Mouse (Mus musculus): ENCODE data around the gene Adssl1.

The Adssl1 gene

DNA sequence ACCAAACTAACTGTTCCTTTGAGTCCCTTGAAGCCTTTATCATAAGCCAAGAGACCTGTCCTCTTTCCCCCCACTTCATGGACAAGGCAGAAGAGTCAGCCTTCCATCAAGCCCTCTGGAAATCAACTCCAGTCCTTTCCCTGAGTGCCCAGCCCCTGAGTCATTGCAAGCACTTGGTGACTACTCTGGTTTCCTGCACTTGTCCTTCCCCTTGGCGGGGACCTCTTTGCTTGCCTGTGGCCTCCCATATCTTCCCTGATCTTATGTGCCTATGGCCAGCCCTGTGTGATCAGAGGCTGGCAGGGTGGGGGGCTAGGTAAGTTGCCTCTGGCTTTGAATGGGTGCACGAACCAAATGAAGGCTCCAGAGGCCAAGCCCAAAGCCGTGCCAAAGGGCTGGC lies 2.1 kb downstream of the Adssl1 start:
- DNase-seq (ENCODE audit: low spot score in 2 of 2) = no peak

DNA sequence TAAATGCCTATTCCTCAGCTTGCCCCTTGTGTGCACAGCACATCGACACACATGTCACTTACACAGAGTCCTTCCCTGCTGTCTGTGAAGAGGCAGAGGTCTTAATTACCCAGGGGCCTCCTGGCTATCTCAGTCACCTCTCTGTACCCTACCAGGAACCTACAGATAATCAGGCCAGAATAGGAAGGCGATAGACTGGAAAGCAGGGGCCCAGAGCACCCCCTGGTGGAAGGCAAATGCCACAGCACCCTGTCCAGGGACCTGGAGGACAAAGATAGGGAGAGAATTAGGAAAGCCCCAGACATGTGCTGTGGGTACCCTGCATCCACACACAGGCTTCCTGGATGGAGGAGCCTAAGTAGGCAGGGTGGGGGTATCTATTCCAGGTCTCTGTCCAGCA lies 3.9 kb downstream of the Adssl1 start:
- peak in 1 of 2 experiments; percentile 47 for DNase-seq (ENCODE audit: low spot score in 2 of 2)

DNA sequence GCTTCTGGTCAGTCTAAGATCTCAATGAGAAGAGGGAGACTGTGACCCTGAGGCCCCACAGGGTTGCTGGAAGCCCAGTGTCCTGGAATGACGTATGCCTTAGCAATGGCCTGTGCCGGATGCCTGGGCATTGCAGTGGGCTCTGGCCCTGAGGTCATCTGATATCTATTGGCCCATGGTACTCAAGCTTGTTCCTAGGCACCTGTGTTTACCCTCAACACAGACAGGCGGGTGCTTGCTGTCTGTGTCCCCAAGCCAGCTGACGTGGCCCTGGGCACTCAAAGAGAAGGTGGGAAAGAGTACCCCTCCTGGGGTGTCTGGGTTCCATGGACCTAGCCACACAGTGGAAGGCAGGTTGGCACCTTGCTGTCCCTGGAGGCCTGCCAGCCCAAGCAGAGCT lies 5.9 kb downstream of the Adssl1 start:
- DNase-seq (ENCODE audit: low spot score in 2 of 2) = no peak

DNA sequence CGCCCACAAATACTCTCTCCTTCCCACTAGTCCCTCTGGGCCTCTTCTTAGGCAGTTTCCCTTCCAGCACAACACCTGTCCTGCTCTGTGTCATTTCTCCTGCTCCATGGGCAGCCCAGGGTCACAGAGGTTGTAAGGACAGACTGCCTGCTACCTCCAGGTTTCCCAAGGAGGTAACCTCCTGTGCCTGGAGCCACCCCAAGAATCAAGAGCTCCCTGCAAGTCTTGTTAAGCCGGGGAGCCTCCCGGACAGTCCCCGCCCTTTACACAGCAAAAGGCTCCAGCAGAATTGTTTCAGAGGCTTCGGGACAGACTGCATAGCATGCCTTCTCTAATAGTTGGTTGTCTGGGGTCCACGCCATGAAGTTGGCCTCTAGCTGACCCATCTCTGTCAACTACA lies 6.6 kb downstream of the Adssl1 start:
- DNase-seq (ENCODE audit: low spot score in 2 of 2) = no peak

DNA sequence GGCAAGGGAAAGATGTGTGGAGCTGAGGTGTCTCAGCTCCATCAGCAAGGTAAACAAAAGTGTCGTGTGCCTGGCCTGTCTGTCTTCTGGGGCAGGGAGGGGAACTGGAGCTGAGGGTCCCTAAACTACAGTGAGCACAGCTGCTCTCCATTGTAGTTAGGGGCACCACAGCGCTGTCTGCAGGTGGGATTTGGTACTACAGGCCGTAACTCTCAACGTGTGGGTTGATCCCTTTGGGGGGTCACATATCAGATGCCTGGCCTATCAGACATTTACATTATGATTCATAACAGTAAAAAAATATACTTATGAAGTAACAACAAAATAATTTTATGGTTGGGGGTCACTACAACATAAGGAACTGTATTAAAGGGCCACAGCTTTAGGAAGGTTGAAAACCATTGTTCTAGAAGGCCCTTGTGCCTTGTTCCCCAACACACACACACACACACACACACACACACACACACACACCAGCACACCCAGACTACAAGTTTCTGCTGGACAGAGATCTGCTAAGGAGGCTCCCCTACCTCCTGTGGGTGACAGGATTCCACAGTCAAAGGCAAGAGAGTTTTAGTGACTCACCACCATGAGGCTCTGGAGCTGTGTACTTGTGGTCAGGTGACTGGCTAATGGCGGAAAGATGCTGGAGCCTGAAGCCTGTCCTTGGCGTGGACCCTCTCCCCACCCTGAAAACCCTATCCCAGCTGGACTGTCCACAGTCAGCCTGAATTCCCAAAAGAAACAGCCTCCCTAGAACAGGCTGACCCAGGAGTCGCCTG lies 7.4 kb downstream of the Adssl1 start:
- no peak for DNase-seq (ENCODE audit: low spot score in 2 of 2)

DNA sequence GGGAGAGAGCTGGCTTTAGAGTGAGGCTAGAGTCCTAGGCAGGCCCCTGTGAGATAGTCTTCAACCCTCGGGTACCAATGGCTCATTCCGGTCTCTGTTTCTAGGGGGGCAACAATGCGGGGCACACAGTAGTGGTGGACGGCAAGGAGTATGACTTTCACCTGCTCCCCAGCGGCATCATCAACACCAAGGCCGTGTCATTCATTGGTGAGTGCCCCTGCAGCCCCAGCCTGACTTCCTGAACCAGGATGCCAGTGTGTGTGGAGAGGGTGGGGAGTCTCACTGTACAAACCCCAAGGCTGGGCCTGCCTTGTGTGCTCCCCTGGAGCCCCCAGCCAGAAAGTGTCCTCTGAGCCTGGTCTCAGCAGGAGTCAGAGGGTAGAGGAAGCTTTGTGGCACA lies 8.4 kb downstream of the Adssl1 start:
- DNase-seq (ENCODE audit: low spot score in 2 of 2) = no peak

DNA sequence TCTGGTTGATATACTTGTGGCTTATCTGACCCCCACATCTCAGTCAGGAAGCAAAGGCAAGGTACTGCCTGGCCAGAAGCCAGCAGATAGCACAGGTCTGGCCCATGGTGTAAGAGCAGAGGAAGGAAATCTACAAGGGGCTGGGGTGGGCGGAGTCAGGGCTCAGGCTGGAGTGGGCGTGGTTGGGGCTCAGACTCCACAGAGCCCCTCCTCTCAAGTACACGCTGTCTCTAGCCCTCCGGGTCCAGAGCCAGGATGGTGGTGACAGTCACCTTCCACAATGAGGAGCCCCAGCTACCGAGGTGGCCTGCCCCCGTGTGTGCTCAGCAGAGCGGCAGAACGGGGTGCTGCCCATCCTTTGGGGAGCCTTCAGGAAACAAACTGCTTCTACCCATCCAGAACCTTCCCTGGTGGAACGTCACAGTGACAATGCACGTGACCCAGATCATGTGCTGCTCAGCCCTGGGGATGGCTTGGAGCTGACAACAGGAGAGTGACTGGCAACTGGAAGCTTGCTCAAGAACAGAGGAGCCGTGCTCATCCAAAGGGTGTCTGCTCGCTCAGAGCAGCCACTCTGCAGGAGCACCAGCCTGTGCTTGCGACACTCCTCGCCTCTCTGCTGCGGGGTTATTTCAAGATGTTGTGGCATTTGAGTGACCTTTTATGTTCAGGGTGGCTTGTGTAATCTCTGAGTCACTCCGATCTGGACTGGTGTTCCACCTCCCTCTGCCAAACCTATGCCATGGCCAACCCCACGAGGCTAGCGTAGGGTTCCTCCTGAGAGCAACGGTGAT lies 9.3 kb downstream of the Adssl1 start:
- peak in 1 of 2 experiments; percentile 67 for DNase-seq (ENCODE audit: low spot score in 2 of 2)

DNA sequence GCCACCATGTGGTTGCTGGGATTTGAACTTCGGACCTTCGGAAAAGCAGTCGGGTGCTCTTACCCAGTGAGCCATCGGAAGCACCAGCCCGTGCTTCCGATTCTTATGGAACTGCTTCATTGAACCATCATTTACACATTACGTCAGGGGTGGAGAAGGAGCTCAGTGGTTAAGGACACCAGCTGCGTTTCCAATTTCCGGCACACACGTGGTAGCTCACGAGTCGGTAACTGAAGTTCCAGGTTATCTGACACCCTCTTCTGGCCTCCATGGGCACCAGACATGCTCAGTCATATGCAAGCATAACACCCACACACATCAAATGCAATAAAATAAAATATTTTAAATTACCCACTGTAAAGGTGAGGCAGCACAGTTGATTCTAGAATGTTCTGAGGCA lies 10.2 kb downstream of the Adssl1 start:
- no peak for DNase-seq (ENCODE audit: low spot score in 2 of 2)

DNA sequence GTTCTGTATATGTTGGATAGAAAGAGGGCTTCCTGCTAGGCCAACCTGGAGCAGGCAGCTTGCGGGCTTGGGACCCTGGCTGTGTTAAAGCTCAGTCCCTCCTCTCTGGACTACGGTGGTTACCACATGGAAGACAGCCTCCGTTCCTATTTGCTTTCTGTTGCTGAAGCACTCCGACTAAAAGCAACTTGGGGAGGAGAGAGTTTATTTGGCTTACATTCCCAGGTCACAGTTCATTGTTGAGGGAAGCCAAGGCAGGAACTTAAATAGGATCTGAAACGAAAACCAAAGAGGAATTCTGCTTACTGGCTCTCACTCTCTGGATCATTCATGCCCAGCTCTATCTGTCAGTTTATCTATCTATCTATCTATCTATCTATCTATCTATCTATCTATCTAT lies 11.0 kb downstream of the Adssl1 start:
- DNase-seq (ENCODE audit: low spot score in 2 of 2) = no peak

DNA sequence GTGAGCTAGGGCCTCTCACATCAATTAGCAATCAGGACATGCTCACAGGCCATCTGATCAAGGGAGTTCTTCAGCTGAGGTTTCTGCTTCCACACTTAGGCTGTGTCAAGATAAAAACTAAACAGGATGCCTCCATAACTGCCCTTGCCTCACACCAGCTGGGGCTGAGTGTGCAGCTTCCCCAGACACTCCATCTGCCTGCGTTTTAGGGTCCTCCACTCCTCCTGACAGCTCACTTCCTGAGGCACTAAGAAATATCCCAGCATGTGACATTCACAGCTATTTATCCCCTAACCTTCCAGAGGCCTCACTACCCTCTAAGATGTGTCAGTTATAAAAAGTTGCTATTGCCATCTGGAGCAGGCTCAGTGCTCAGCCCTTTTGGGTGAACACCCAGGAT lies 11.6 kb downstream of the Adssl1 start:
- no peak for DNase-seq (ENCODE audit: low spot score in 2 of 2)

DNA sequence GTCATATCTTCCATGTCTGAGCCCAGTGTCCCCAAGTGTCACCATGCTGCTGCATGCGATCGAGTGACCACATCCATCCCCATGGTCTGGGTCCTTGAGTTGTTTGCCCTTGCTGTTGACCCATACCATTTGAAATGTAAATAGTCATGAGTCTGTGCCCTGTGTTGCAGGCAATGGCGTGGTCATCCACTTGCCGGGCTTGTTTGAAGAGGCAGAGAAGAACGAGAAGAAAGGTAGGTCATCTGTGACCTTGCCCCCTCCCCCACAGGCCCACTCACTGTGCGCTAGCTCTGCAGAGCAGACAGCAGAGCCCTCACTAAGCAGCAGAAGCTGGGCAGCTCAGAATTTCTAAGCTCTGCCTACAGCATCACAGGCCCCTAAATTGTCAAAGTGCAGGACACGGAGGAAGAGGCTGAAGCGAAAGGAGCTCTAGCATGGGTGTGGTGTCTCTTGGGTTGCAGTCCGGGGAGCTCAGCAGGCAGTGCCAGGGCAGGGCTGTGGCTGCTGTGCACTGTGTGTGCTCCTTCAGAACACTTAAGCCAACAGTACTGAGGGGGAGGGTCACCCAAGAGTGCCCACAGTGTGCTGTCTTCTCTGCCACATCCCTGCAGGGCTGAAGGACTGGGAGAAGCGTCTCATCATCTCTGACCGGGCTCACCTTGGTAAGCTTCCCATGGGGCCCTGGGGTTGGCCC lies 12.4 kb downstream of the Adssl1 start:
- no peak for DNase-seq (ENCODE audit: low spot score in 2 of 2)

DNA sequence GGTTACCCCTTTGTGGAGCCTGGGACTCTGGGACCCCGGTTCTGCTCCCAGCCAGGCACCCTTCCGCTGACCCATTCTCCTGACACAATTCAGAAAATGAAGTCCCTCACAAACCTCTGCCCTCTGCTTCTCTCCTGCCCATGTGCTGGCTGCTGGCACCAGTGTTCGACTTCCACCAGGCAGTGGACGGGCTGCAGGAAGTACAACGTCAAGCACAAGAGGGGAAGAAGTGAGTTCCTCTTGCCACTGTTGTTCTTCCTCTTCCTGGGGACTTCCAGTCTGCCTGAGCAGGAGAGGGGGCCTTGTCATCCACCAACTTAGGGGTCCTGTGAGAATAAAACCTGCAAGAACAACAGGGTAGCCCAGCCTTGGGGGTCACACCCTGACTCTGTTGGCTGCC lies 13.1 kb downstream of the Adssl1 start:
- DNase-seq (ENCODE audit: low spot score in 2 of 2) = no peak

DNA sequence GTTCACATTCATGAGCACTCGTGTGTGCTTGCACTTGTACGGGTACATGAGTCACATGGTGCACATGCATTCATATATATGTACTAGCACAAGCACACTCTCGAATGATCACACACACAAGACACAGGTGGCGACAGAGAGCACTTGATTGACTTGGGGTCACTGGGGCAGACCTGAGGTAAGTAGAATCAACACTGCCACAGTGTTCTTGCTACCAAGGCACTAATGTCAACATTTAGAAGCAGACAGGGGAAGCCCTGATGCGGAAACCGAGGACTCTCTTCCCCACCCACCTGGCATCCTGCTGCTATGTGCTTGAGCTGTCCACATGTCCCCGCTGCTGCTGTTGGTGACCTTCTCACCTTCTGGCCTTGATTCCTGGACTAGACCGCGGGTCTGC lies 13.8 kb downstream of the Adssl1 start:
- DNase-seq (ENCODE audit: low spot score in 2 of 2) = no peak

DNA sequence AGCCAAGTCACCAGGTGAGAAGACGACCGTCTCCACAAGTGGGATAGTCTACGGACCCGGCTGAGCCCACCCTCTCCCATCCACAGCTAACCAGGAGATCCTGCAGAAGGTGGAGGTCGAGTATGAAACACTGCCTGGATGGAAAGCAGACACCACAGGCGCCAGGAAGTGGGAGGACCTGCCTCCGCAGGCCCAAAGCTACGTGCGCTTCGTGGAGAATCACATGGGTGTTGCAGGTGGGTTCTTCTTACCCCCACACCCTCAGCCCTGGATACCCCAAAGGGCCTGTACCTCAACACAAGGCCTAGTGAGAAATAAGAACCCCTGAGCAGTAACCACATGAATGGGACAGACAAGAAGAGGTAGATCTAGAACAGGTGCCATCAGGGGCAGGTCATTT lies 19.7 kb downstream of the Adssl1 start:
- DNase-seq (ENCODE audit: low spot score in 2 of 2) = no peak

DNA sequence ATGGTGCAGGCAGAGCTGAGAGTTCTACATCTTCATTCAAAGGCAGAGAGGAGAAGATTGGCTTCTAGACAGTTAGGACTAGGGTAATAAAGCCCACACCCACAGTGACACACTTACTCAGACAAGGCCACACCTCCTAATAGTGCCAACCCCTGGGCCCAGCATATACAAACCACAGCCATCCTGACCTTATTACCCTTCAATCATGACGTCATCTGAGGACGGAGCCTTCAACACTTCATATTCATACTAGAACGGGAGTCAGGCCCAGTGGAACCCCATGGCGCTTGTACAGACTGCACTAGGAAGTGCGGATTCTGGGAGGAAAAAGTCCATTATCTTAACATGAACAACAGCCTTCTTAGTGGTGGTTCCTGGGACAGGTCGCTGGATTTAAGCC lies 23.3 kb downstream of the Adssl1 start:
- DNase-seq (ENCODE audit: low spot score in 2 of 2) = no peak

DNA sequence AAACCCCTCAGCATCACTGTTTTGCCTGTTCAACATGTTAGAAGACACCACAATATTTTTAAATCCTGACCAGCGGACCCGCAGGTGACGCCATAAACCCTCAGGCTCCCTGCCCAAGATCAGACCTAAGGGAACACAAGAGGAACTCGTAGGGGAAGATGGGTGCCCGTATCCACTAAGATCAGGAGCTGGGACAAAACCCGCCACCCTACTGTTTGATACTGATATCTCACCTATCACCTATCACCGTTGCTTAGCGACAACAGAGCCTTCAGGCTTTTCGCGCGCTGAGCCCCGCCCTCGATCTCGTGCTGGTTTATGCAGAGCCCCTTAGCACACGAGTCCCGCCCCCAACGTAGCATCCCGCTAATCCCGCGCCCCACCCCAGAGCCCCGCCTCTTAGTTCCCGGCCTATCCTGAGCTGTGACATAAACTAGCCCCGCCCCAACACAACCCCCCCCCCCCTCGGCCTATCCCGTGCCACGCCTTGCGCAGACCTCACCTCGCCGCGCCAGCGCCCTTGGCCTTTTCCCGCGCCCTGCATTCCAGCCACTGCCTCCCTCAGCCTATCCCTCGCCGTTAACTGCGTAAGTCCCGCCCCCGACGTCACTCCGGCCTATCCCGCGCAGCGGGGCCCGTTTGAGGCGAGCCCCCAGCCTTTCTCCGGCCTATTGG lies 24.5 kb downstream of the Adssl1 start, which contains the start of gene Siva1:
TSS of gene Siva1 (plus strand) at position 500 of the 675 bp plus-strand sequence.
- peak; percentile 97 to 99 for DNase-seq (ENCODE audit: low spot score in 2 of 2)

DNA sequence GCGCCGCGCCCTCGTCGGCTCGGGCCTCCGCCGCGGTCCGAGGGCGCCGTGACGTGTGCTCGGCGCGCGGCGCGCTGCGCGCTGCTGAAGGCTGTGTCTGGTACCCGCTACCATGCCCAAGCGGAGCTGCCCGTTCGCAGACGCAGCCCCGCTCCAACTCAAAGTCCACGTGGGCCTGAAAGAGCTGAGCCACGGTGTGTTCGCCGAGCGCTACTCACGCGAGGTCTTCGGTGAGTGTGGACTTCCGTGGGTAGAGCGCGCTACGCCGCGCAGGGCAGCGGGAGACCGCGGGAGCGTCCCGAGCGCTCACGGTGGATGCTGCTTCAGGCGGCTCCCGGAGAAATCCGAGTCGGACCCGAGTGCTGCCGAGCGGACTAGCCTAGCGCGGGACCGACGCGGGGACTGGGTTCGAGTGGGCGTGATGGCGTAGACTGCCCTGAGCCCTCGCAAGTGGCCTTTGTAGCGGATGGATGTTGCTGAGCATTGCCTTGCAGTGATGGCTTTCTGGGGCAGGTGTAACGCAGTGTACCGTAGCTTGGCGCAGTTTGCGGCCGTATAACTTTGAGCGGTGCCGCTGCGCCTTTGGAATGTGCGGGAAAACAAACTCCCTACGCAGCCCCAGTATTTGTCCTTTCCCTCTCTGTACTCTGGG lies 25.1 kb downstream of the Adssl1 start:
- no peak for DNase-seq (ENCODE audit: low spot score in 2 of 2)

DNA sequence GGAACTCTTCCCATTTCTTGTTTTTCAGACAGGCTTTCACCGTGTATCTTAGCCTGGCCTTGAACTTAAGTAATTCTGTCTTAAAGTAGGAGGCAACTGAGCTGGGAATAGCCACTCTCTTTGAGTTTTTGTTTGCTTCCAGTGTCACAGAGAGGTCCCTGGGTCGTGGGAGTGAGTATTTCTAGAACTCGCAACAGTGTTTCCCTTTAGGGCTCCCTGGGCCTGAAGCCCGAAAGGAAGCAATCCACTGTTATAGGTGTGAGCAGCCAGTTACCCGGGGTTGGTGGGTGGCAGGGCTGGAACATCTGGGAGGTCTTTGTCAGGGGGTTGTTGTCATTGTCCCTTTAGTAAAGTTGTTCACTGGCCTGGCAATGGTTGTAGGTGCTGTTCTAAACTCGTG lies 26.3 kb downstream of the Adssl1 start:
- DNase-seq (ENCODE audit: low spot score in 2 of 2) = no peak

DNA sequence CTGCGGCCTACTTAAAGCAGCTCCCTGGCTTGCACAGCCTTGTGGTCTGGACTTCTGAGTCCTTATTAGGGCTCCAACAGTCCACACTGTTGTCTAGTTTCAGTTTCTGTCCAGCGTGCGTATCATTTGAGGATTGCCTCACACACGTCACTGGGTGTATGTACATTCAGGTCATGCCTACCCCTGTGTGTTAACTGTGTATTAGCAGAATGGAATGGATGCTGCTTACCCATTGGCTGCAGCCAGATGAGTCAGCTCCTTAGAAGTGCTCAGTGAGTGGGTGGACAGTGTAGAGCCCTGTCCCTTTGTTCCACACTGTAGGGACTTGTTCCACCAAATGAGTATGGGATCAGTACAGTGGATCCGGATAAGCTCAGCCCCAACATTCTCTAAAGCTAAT lies 28.2 kb downstream of the Adssl1 start:
- DNase-seq (ENCODE audit: low spot score in 2 of 2) = no peak

DNA sequence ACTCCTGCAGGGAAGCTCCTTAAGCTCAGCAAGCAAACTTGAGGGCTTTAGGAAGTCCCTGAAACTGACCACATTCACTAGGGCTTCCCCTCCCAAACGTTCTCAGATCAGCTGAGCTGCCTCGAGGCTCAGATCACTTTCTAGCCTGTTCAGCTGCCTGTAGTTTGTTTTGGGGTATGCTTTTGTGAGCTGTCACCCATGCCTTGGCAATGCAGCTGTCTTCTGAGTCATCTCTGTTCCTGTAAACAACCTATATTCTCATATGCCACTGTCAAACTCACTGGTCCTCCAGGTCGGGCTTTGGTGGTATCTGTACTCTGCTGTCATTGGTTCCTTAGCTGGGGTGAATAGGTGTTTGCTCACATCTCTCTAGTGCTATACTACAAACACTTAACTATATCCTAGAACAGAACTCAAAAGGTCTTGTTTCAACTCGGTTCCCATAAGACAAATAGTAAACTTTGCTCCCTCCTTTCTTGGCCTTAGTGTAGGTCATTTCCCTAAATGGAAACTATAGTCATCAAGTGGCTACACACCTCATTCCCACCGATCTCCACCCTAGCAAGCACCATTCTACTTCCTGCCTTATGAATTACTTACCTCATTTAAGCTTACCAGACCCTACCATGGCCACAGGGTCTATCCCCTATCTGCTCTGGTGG lies 32.1 kb downstream of the Adssl1 start:
- DNase-seq (ENCODE audit: low spot score in 2 of 2) = no peak
